Mouse (Mus musculus) forebrain, embryonic 11.5 days (tissue): ENCODE data around the gene Nol4l. TPM values are rescaled to one million over a fixed set of nuclear protein-coding genes. Genes with fewer than 3 reads are reported as not detected.

ENCODE experiments used
- ATAC-seq: fragments of 200-750 bp; cut with Nextera tagmentation; replicated peaks from 2 replicates; pipeline ENCODE4 v1.8.0; 2017; ENCODE audit warnings: moderate TSS enrichment; ENCODE audit not compliant: low FRiP score
- DNase-seq: peaks from one replicate; pipeline ENCODE4 v3.0.0-alpha.2; 2017; ENCODE audit warnings: low spot score
- H3K27ac ChIP-seq: fragments of 300-500 bp; sonication (generic); 2 replicates; pipeline ENCODE4 v1.5.1; 2014; ENCODE audit warnings: low read depth, low read length
- H3K27me3 ChIP-seq: fragments of 300-500 bp; sonication (generic); 2 replicates; pipeline ENCODE4 v1.6.1; 2014; ENCODE audit warnings: mild to moderate bottlenecking, low read length, mixed read lengths; ENCODE audit not compliant: control insufficient read depth, insufficient read depth
- H3K36me3 ChIP-seq: fragments of 300-500 bp; sonication (generic); 2 replicates; pipeline ENCODE4 v1.6.1; 2014; ENCODE audit warnings: mild to moderate bottlenecking, low read length, moderate library complexity, mixed read lengths; ENCODE audit not compliant: control insufficient read depth, insufficient read depth
- H3K4me1 ChIP-seq: fragments of 300-500 bp; sonication (generic); replicated peaks from 2 replicates; pipeline ENCODE4 v1.6.1; 2014; ENCODE audit warnings: low read length, mixed read lengths; ENCODE audit not compliant: control insufficient read depth, insufficient read depth
- H3K4me2 ChIP-seq: fragments of 300-500 bp; sonication (generic); 2 replicates; pipeline ENCODE4 v1.6.1; 2014; ENCODE audit warnings: low read depth, mild to moderate bottlenecking, low read length, moderate library complexity, mixed read lengths; ENCODE audit not compliant: severe bottlenecking
- H3K4me3 ChIP-seq: fragments of 300-500 bp; sonication (generic); 2 replicates; pipeline ENCODE4 v1.5.1; 2014; ENCODE audit warnings: low read depth, low read length
- H3K9ac ChIP-seq: fragments of 300-500 bp; sonication (generic); 2 replicates; pipeline ENCODE4 v1.6.1; 2014; ENCODE audit warnings: low read length
- H3K9me3 ChIP-seq: fragments of 300-500 bp; sonication (generic); 2 replicates; pipeline ENCODE4 v1.6.1; 2016; ENCODE audit warnings: low read length, mixed read lengths; ENCODE audit not compliant: control insufficient read depth
- WGBS: fragments of 180-500 bp; shearing (Covaris S2); extraction: QIAGEN DNeasy Blood & Tissue Kit; methylation state at CpG from one replicate; pipeline ENCODE4 v1.1.7; 2014; 5-methylcytosine and 5-hydroxymethylcytosine counted together
- polyA plus RNA-seq: library from polyadenylated mRNA; unstranded; fragments of >200 nt; fragmentation: Nextera tagmentation; extraction: Ambion mirVana; gene quantifications from 2 replicates; pipeline ENCODE4 v1.2.1, GENCODE M21; 2014

The Nol4l gene
- polyA plus RNA-seq, 1 experiment from 2014 or later, result 25.6 TPM

DNA sequence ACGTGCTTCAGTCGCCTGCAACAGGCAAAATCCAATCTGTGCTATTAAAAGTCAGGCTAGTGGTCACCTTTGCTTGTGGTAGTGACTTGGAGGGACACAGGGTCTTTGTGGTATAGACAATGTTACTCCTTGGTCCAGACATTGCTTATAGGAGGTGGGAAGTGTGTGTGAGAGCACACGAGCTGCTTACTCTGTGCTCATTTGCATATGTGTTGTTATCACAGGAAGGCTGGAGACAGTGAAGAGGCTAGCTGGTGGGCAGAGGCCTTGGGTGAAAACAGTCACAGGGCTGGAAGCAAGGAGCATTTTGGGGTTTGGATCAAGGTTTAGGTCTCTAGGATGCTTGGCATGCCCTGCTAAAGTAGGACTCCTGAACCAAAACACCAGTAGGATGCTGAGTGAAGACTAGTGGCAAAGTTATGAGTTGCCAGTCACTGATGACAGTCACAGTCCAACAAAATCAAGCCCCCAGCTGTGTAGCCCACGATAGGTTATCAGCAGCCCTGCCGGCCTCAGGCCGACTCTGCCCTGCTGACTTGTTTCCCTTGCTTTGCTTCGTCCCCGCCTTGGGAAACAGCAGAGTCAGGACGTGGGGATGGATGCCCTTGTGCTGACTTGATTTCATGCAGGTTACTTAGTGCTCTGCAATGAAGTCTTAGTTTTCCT is 74.8 kb downstream of the Nol4l start:
- Histone ChIP-seq H3K9me3 (no peaks in the 10 kb centered on the region), H3K4me1 (peaks cover 13% of the 10 kb centered on the region), H3K4me2 (no peak overlapping the region), H3K36me3 (no peaks in the 10 kb centered on the region), H3K4me3 (no peak overlapping the region), H3K9ac (no peak overlapping the region), H3K27me3 (no peaks in the 10 kb centered on the region), H3K27ac (no peak overlapping the region)
- DNase-seq (no peak), ATAC-seq (no peak)
- WGBS, result 63% methylated on average over 9 of the region's 9 CpGs

DNA sequence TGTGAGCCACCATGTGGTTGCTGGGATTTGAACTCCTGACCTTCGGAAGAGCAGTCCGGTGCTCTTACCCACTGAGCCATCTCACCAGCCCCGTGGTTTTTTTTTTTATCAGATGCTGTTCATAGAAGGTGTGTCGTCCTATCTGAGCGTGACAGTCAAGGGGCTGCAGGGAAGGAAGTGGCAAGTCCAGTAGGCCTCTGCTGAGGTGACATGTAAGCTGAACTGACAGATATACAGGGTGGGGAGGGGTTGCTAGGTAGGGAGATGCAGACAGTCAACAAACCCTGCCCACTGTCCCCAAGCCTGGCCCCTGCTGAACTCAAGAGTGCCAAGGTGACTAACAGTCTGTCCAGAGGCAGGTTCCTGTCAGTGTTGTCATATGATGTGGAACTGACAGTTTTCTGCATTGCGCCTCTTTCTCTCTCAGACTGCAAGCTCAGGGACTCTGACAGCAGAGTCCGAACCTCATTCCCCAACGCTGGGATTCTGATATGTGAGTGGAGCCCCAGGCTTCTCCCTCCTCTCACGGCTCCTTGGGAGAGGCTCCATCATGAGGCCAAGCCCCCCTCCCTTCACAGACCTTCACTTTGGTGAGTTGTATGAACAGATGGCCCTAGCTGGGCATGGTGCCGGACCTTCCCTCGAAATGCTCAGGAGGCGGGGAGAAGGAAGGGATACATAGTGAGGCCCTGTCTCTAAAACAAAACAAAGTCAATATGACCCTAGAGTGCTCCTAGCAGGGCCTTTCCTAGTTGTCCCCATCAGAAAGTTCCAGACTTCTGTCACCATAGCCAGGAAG is 75.6 kb downstream of the Nol4l start:
- no peak for DNase-seq
- H3K36me3 ChIP-seq, result no peaks in the 10 kb centered on the region
- no peaks in the 10 kb centered on the region for H3K27me3 ChIP-seq
- H3K4me2 ChIP-seq, result no peak overlapping the region
- H3K27ac ChIP-seq, result no peak overlapping the region
- H3K9ac ChIP-seq, result no peak overlapping the region
- H3K4me3 ChIP-seq, result no peak overlapping the region
- WGBS, result 79% methylated on average over 12 of the region's 12 CpGs
- H3K9me3 ChIP-seq, result no peaks in the 10 kb centered on the region
- no peak for ATAC-seq
- peaks cover 13% of the 10 kb centered on the region for H3K4me1 ChIP-seq

DNA sequence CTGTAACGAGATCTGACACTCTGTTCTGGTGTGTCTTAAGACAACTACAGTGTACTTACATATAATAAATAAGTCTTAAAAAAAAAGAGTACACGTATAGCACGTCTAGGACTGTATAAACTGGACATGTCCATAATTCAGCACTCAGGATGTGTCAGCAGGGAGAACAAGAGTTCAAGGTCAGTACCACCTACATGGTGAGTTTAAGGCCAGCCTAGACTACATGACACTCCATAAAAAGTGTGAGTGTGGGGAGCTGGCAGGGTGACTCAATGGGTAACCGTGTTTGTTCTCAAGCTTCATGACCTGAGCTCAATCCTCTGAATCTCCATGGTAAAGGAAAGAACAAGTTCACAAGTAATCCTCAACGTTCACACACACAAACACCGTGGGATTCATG is 81.3 kb downstream of the Nol4l start:
- Histone ChIP-seq H3K4me3 (no peak overlapping the region), H3K27me3 (no peaks in the 10 kb centered on the region), H3K9me3 (no peaks in the 10 kb centered on the region), H3K4me2 (no peak overlapping the region), H3K4me1 (peaks cover 5% of the 10 kb centered on the region; the same call in 1 of the 2 replicates), H3K36me3 (no peaks in the 10 kb centered on the region), H3K27ac (no peak overlapping the region), H3K9ac (no peak overlapping the region)
- DNase-seq, result no peak
- WGBS, result 89% methylated on average over 6 of the region's 6 CpGs
- ATAC-seq, result no peak

DNA sequence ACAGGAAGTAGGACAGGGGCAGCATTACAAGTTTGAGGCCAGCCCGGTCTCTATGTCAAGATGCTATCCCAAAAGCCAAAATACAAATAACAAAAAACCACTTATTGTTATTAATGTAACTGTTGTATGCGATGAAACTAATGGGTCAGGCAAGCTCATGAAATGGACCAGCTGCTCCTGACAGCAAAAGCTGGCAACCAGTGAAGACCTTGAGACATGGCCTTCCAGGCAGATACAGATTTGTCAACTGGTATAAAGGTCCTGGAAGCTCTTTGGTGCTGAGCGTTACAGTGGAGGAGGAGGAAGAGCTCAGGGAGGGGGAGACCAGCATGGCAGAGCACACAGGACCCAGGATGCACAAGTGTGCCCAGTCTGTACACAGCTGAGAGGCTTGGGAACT is 82.1 kb downstream of the Nol4l start:
- no peak overlapping the region for H3K9ac ChIP-seq
- no peak overlapping the region for H3K4me3 ChIP-seq
- 93% methylated on average over 3 of the region's 3 CpGs for WGBS
- no peaks in the 10 kb centered on the region for H3K9me3 ChIP-seq
- H3K27me3 ChIP-seq, result no peaks in the 10 kb centered on the region
- H3K36me3 ChIP-seq, result no peaks in the 10 kb centered on the region
- DNase-seq, result no peak
- H3K4me2 ChIP-seq, result no peak overlapping the region
- no peak overlapping the region for H3K27ac ChIP-seq
- ATAC-seq, result no peak
- H3K4me1 ChIP-seq, result peaks cover 5% of the 10 kb centered on the region; the same call in 1 of the 2 replicates

DNA sequence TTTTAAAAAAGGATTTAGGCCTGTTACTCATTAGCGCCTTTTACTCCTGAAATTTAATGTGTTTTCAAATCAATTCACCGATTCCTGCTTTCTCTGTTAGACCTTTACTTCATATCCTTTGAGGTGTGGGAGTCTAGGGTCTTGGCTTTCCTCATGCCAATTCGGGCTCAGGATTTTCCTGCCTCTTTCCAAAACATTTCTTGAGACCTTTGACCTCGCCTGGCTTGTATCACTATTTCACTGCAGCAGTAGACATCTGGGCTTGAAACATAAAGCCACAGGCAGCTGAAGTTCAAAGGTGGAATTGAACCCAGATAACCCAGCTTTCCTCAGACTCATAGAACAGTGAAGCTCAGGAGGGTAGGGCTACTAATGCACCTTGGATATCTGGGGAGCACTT is 83.3 kb downstream of the Nol4l start:
- Histone ChIP-seq H3K4me2 (no peak overlapping the region; the same call in 1 of the 2 replicates), H3K9me3 (no peaks in the 10 kb centered on the region), H3K27me3 (no peaks in the 10 kb centered on the region), H3K27ac (no peak overlapping the region), H3K36me3 (no peaks in the 10 kb centered on the region), H3K4me3 (no peak overlapping the region), H3K4me1 (peaks cover 10% of the 10 kb centered on the region; the same call in 1 of the 2 replicates), H3K9ac (no peak overlapping the region)
- no peak for ATAC-seq
- no peak for DNase-seq
- WGBS, result 24% methylated on average over 4 of the region's 4 CpGs

DNA sequence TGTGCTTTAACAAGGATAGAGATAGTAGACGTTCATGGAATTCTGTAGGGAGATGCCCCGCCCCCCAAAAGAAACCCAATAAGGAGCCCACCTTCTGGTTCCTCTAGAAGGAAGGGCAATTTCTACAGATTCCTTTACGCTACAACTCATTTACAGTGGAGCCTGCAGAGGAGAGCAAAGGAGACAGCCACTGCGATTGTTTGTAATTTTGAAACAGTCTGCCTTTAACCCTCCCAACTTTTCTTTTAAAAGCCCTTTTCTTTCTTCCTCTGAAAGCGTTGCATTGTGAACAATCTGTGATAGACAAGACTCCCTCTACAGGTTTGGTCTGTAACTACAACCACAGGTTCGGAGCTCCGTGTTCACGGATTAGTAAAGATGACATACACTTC is 83.8 kb downstream of the Nol4l start:
- no peaks in the 10 kb centered on the region for H3K36me3 ChIP-seq
- no peak for DNase-seq
- under 1% methylated on average over 8 of the region's 8 CpGs for WGBS
- peak overlapping the region; percentile 88 for H3K9ac ChIP-seq
- peaks cover 10% of the 10 kb centered on the region; the same call in 1 of the 2 replicates for H3K4me1 ChIP-seq
- no peak for ATAC-seq
- H3K9me3 ChIP-seq, result no peaks in the 10 kb centered on the region
- peak overlapping the region; percentile 92 for H3K27ac ChIP-seq
- H3K4me2 ChIP-seq, result peak overlapping the region; percentile 100
- H3K27me3 ChIP-seq, result no peaks in the 10 kb centered on the region
- peak overlapping the region; percentile 82 for H3K4me3 ChIP-seq

DNA sequence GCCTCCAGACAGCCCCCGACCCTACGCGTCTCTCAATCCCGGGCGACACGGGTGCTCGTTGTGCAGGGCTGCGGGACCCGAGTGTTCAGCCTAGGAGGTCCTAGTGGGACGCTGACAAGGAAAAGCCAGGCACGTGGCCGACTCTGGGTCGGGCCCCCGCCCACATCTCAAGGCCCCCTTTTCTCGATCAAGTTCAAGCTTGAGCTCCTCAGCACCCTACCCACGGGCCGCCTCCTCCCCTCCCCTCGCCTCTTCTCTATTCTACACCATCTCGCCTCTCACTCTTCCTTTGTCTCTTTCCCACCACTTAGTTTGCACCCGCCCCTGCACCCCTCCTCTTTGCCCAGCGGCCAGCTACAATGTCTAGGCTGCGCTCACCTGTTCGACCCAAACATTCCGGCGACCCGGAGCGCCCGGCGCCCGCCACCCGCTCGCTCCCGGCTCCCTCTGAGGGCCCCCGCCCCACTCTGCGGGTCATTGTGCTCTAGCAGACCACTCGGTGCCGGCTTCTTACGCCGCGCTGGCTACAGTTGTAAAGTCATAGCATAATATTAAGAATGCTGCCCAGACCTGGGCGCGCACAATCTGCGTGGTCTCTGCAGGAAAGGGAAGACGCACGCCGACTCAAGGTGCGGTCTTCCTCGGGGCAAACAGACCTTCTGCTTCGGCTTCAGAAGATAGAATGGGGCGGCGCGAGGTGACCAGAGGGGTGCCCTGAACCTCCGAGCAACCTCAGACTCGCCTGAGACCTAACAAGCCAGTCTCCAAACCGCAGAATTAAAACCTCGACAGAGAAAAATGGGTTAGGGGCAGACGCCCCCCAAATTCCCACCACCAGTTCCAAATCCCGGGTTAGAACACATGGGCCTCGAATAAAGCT is 84.4 kb downstream of the Nol4l start:
- peak overlapping the region; percentile 88 for H3K9ac ChIP-seq
- peak overlapping the region; percentile 92 for H3K27ac ChIP-seq
- peak; percentile 79 for DNase-seq
- no peaks in the 10 kb centered on the region for H3K9me3 ChIP-seq
- H3K4me2 ChIP-seq, result peak overlapping the region; percentile 100
- peak overlapping the region; percentile 82 for H3K4me3 ChIP-seq
- WGBS, result under 1% methylated on average over 59 of the region's 59 CpGs
- no peaks in the 10 kb centered on the region for H3K27me3 ChIP-seq
- peaks cover 10% of the 10 kb centered on the region; the same call in 1 of the 2 replicates for H3K4me1 ChIP-seq
- H3K36me3 ChIP-seq, result no peaks in the 10 kb centered on the region
- peak; percentile 67 for ATAC-seq
